Mouse (Mus musculus) liver, embryonic 14 days (tissue): ENCODE data around the gene Trim42. TPM values are rescaled to one million over a fixed set of nuclear protein-coding genes. Genes with fewer than 3 reads are reported as not detected.

Experiments used
- polyA plus RNA-seq: library from polyadenylated mRNA; depleted of rRNA; stranded (reverse); fragments of >200 nt; gene quantifications from 2 replicates; pipeline ENCODE4 v1.2.3, GENCODE M21; 2012; rRNA removed

Trim42 gene
- not detected in 2 replicates for polyA plus RNA-seq

DNA sequence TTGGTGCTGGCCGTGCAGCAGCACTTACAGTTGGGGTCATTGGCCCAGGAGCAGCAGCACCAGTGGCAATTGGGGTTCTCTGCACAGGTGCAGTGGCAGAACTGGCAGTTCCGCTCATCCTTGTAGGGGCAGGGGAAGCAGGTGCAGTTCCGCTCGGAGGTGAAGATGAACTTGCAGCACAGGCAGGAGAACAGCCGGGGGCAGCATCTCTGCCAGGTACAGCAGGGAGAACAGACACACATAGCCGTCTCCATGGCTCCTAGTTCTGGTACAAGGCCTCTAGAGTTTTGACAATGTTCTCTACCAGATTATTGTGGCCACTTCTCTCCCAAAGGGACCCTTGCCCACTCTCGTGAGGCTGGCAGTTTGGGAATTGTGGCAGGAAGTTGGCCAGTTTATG, at the start of gene Trim42:
Gene Trim42 (minus strand): TSS at position 368 of the 400 bp plus-strand sequence.

